Mouse (Mus musculus) neural tube, embryonic 13.5 days (tissue): ENCODE measurements around the gene Slc22a1. TPM values are rescaled to one million over a fixed set of nuclear protein-coding genes. Genes with fewer than 3 reads are reported as not detected.

Experiments used
- ATAC-seq: fragments of 200-750 bp; cut with Nextera tagmentation; 2 replicates; pipeline ENCODE4 v1.8.0; 2017; ENCODE audit warnings: low read depth, mild to moderate bottlenecking, moderate TSS enrichment, moderate library complexity
- H3K27ac ChIP-seq: fragments of 300-500 bp; sonication (generic); replicated peaks from 2 replicates; pipeline ENCODE4 v1.5.1; 2015; ENCODE audit warnings: moderate library complexity, mild to moderate bottlenecking, inconsistent platforms
- H3K27me3 ChIP-seq: fragments of 300-500 bp; sonication (generic); 2 replicates; pipeline ENCODE4 v1.6.1; 2015; ENCODE audit warnings: mild to moderate bottlenecking, inconsistent platforms
- H3K36me3 ChIP-seq: fragments of 300-500 bp; sonication (generic); 2 replicates; pipeline ENCODE4 v1.6.1; 2015; ENCODE audit warnings: mild to moderate bottlenecking, inconsistent platforms
- H3K4me1 ChIP-seq: fragments of 300-500 bp; sonication (generic); replicated peaks from 2 replicates; pipeline ENCODE4 v1.6.1; 2015; ENCODE audit warnings: inconsistent platforms
- H3K4me2 ChIP-seq: fragments of 300-500 bp; sonication (generic); 2 replicates; pipeline ENCODE4 v1.6.1; 2015; ENCODE audit warnings: inconsistent platforms, mild to moderate bottlenecking, moderate library complexity
- H3K4me3 ChIP-seq: fragments of 300-500 bp; sonication (generic); 2 replicates; pipeline ENCODE4 v1.5.1; 2015; ENCODE audit warnings: mild to moderate bottlenecking, inconsistent platforms
- H3K9ac ChIP-seq: fragments of 300-500 bp; sonication (generic); 2 replicates; pipeline ENCODE4 v1.6.1; 2015; ENCODE audit warnings: moderate library complexity, mild to moderate bottlenecking, inconsistent platforms
- H3K9me3 ChIP-seq: fragments of 300-500 bp; sonication (generic); 2 replicates; pipeline ENCODE4 v1.6.1; 2016; ENCODE audit warnings: inconsistent platforms
- WGBS: fragments of 180-500 bp; shearing (Covaris S2); methylation state at CpG from one replicate; pipeline ENCODE4 v1.1.7; 2015; 5-methylcytosine and 5-hydroxymethylcytosine counted together
- polyA plus RNA-seq: library from polyadenylated mRNA; unstranded; fragments of >200 nt; fragmentation: Nextera tagmentation; extraction: Ambion mirVana; gene quantifications from 2 replicates; pipeline ENCODE4 v1.2.1, GENCODE M21; 2015

The Slc22a1 gene
- polyA plus RNA-seq: not detected in 2 replicates

DNA sequence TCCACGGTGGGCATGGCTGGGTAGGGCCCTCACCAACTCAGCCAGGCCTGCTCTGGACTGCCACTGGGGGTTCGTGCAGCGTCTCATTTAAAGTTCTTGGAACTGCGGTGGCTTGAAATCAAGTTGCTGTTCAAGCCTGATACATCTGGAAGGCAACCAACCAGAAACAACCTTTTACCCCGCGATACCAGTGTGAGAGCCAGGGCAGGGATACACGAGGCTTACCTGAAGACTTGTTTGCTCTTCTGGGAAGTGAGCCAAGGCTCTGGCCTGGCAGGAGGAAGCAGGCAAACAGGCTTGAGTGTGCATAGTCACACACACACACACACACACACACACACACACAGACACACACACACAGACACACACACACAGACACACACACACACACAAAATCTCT lies at the start of gene Slc22a1:
TSS of gene Slc22a1 (minus strand) at position 184 of the 400 bp plus-strand sequence.
- H3K27me3 ChIP-seq: no peaks in the 10 kb centered on the region
- H3K4me1 ChIP-seq: no peaks in the 10 kb centered on the region
- H3K27ac ChIP-seq: no peak within 1 kb of the TSS
- no peak within 1 kb of the TSS for H3K4me3 ChIP-seq
- WGBS: 92% methylated on average over 7 of the region's 7 CpGs
- H3K9me3 ChIP-seq: peaks cover 5% of the 10 kb centered on the region; the same call in 1 of the 2 replicates
- ATAC-seq: no peak
- no peak within 1 kb of the TSS for H3K9ac ChIP-seq
- H3K4me2 ChIP-seq: no peak within 1 kb of the TSS
- H3K36me3 ChIP-seq: peaks cover 5% of the 10 kb centered on the region; the same call in 1 of the 2 replicates

- Histone ChIP-seq H3K4me2 (no peak overlapping the region), H3K4me1 (peaks cover 38% of the 10 kb centered on the region), H3K36me3 (peaks cover 44% of the 10 kb centered on the region), H3K27ac (peak overlapping the region; percentile 83), H3K27me3 (no peaks in the 10 kb centered on the region), H3K4me3 (no peak overlapping the region), H3K9ac (no peak overlapping the region), H3K9me3 (no peaks in the 10 kb centered on the region)
- 33% methylated on average over 6 of the region's 6 CpGs for WGBS
- ATAC-seq: peak; percentile 80
Measured at GRCm38 (mm10) chr17:12724767-12725744, 49.4 kb upstream of the Slc22a1 start.

- Histone ChIP-seq H3K27ac (peak overlapping the region; percentile 83), H3K36me3 (peaks cover 51% of the 10 kb centered on the region)
Measured at GRCm38 (mm10) chr17:12723986-12724766, 48.5 kb upstream of the Slc22a1 start.

DNA sequence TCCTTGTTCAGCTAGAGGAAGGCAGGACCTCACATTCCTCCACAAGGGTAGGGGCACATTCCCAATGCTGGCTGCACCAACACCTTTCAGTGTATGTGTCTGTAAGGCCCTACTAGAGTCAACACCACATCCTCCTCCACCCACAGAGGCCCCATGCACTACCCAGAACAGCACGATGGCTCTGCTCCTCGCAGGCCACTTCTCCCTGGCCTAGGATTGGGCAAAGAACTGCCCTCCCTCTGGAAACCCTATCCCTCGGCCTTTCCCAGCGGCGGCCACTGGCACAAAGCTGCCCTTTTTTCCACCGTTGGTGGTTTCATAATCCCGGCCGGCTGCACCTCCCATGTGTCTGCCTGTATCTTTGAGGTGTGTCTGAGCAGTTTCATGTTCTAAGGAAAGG lies 47.0 kb upstream of the Slc22a1 start:
- no peak for ATAC-seq
- H3K9ac ChIP-seq: no peak overlapping the region
- WGBS: 74% methylated on average over 8 of the region's 8 CpGs
- no peaks in the 10 kb centered on the region for H3K27me3 ChIP-seq
- no peak overlapping the region for H3K27ac ChIP-seq
- no peak overlapping the region for H3K4me2 ChIP-seq
- H3K4me1 ChIP-seq: peaks cover 38% of the 10 kb centered on the region
- H3K9me3 ChIP-seq: no peaks in the 10 kb centered on the region
- peaks cover 55% of the 10 kb centered on the region for H3K36me3 ChIP-seq
- no peak overlapping the region for H3K4me3 ChIP-seq

More at GRCm38 (mm10) chr17:12723986-12724766, 48.5 kb upstream of the Slc22a1 start:
- no peaks in the 10 kb centered on the region for H3K27me3 ChIP-seq
- WGBS: 75% methylated on average over 5 of the region's 5 CpGs
- H3K4me2 ChIP-seq: no peak overlapping the region
- no peak overlapping the region; the same call in 1 of the 2 replicates for H3K9ac ChIP-seq
- no peaks in the 10 kb centered on the region for H3K9me3 ChIP-seq
- H3K4me1 ChIP-seq: peaks cover 38% of the 10 kb centered on the region
- no peak for ATAC-seq
- no peak overlapping the region for H3K4me3 ChIP-seq

DNA sequence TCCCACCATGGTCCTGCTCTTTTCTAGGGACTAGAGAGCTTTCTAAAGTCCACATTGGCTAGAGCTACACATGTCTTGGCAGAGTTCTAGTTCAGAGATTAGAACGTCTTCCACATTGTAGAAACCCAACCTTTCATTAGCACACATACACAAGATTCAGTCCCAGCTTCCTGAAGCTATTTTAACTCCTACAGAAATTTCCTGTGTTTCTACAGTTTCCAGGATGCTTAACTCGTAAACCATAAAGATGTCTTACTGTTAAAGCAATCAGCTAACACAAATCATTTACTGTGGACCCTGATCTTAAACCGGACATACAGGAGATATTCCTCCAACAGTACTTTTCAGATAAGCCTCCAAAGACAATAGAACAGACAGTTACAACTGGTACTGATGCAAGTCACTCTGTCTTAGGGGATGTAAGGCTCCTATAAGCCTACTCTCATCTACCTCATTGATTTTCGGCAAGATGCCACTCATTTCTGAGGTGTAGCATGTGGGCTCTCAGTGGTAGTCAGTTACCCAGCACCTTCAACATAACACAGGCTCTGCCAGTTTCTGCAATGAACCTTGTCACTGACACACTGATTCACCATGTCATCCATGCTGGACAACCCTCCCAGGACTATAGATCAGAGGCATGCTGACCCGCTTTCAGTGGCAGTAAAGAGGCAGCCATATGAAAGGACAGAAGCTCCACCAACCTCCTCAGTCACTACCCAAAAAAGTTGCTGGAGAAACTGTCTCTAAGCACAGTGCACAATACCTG lies 45.7 kb upstream of the Slc22a1 start:
- H3K4me3 ChIP-seq: no peak overlapping the region
- WGBS: 88% methylated on average over 5 of the region's 5 CpGs
- no peak for ATAC-seq
- peaks cover 68% of the 10 kb centered on the region for H3K36me3 ChIP-seq
- no peaks in the 10 kb centered on the region for H3K27me3 ChIP-seq
- H3K4me1 ChIP-seq: peaks cover 33% of the 10 kb centered on the region
- no peak overlapping the region for H3K27ac ChIP-seq
- no peak overlapping the region for H3K4me2 ChIP-seq
- H3K9ac ChIP-seq: no peak overlapping the region
- no peaks in the 10 kb centered on the region for H3K9me3 ChIP-seq

DNA sequence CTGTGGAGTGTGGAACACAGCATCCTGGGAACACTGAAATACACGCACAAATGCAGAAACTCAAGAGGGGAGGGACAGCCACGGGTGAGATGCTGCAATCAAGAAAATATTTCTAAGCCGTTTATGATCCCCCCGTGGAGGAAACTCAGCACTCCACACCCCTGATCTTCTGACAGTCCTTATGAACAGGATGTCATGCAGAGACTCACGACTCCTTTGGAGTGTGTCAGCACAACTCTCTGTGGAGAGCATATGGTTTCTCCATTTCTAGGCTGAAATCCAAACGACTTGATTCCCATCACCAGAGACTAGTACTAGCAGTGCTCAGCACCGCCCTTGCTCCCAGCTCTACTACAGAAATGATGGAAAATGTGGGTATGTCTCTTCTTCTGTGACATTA lies 42.6 kb upstream of the Slc22a1 start:
- H3K4me1 ChIP-seq: 0 out of 2 replicates have a peak, but pooled peaks cover 3% of the 10 kb centered on the region
- no peak overlapping the region for H3K4me2 ChIP-seq
- no peaks in the 10 kb centered on the region for H3K9me3 ChIP-seq
- H3K9ac ChIP-seq: no peak overlapping the region
- H3K4me3 ChIP-seq: no peak overlapping the region
- 75% methylated on average over 7 of the region's 7 CpGs for WGBS
- no peaks in the 10 kb centered on the region for H3K27me3 ChIP-seq
- H3K36me3 ChIP-seq: peaks cover 90% of the 10 kb centered on the region
- no peak overlapping the region; the same call in 1 of the 2 replicates for H3K27ac ChIP-seq
- no peak for ATAC-seq

DNA sequence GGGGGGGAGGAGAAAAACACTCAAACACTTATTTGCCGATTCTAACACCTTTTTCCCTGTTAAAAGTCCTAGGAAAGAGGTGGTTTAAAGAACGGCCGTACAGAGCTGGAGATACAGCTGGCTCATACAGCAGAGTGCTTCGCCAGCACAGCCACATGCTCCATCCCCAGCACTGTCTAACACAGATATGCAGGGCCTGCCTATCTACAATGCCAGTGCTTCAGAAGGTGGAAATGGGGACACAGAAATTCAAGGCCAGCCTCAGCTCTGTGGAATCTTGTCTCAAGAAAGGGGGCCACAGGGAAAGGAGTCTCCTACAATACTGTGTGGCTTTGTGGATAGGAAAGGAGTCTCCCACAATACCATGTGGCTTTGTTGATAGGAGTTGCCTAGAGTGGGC lies 41.8 kb upstream of the Slc22a1 start:
- Histone ChIP-seq H3K9me3 (no peaks in the 10 kb centered on the region), H3K4me1 (no peaks in the 10 kb centered on the region), H3K9ac (no peak overlapping the region), H3K4me3 (no peak overlapping the region), H3K27ac (no peak overlapping the region), H3K36me3 (peaks cover 94% of the 10 kb centered on the region), H3K27me3 (no peaks in the 10 kb centered on the region), H3K4me2 (no peak overlapping the region)
- no peak for ATAC-seq
- 91% methylated on average over 4 of the region's 4 CpGs for WGBS

GRCm38 (mm10) chr17:12715032-12715431 lies 39.4 kb upstream of the Slc22a1 start:
- no peak overlapping the region for H3K4me2 ChIP-seq
- no peaks in the 10 kb centered on the region for H3K27me3 ChIP-seq
- H3K36me3 ChIP-seq: peaks cover 97% of the 10 kb centered on the region
- H3K9ac ChIP-seq: no peak overlapping the region
- no peak for ATAC-seq
- H3K27ac ChIP-seq: no peak overlapping the region
- 89% methylated on average over 1 of the region's 1 CpGs for WGBS
- no peak overlapping the region for H3K4me3 ChIP-seq
- H3K4me1 ChIP-seq: no peaks in the 10 kb centered on the region
- H3K9me3 ChIP-seq: no peaks in the 10 kb centered on the region

DNA sequence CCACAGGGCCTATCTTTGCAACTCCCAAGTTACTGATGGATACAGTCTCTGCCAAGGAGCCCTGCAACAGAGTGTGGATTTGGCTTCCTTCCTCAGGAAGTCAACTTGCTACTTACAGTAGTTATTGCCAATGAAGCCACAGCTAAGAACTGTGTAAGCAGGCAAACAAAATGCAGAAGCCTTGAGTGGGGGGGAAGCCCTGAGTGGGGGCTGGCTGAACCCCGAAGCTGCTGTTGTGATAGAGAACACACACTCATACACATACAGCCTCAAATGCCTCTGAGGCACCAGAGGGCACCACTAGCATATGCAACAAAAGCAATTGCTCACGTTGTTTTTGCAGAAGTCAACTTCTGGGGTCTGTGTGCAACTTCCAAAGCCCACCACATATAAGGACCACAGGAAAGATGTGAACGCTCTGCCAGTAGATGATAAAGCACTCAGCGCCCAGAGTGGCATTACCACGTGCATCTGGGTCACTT lies 38.5 kb upstream of the Slc22a1 start:
- Histone ChIP-seq H3K4me3 (no peak overlapping the region), H3K27me3 (no peaks in the 10 kb centered on the region), H3K4me1 (no peaks in the 10 kb centered on the region), H3K9ac (no peak overlapping the region), H3K9me3 (no peaks in the 10 kb centered on the region), H3K4me2 (no peak overlapping the region), H3K27ac (no peak overlapping the region), H3K36me3 (peaks cover 96% of the 10 kb centered on the region)
- ATAC-seq: no peak
- 87% methylated on average over 5 of the region's 5 CpGs for WGBS

DNA sequence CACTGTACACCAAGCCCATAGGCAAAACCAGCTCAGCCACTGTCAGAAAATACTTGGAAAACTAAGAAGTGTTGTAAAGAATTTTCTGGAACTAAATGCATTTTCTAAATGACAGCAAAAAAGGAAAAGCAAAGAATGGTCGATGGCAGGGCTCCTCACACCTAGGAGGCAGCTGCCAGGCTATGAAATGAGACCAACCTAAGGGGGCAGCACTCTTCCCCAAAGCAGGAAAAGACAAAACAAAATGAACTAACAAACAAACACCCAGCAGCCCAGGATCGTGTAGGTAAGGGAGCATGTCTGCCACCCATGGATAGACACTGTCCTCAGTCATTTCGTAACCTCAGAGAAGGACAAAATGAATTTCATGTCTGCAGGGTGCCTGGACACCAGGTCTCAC lies 37.4 kb upstream of the Slc22a1 start:
- H3K27ac ChIP-seq: no peak overlapping the region
- no peak overlapping the region for H3K4me2 ChIP-seq
- no peak overlapping the region for H3K9ac ChIP-seq
- H3K4me1 ChIP-seq: no peaks in the 10 kb centered on the region
- no peaks in the 10 kb centered on the region for H3K9me3 ChIP-seq
- peaks cover 95% of the 10 kb centered on the region for H3K36me3 ChIP-seq
- H3K27me3 ChIP-seq: no peaks in the 10 kb centered on the region
- no peak for ATAC-seq
- WGBS: 88% methylated on average over 3 of the region's 3 CpGs
- no peak overlapping the region for H3K4me3 ChIP-seq

DNA sequence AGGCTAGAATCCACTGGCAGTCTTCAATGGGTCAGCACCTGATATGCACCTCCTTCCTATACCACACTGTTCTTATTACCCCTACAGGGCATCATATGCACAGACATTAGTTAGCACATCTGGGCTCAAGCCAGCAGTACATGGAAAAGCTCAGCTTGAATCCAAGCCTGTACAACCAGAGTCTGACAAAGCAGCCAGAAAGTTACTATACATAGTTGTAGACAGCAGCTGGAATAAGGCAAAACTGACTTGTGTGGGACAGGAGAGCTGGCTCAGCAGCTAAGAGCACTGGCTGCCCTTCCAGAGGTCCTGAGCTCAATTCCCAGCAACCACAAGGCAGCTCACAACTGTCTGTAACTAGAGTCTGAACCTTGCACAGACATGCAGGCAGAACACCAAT lies 36.6 kb upstream of the Slc22a1 start:
- no peaks in the 10 kb centered on the region for H3K9me3 ChIP-seq

More for the DNA sequence above, 36.6 kb upstream of the Slc22a1 start:
- no peak overlapping the region for H3K27ac ChIP-seq
- no peaks in the 10 kb centered on the region for H3K27me3 ChIP-seq
- ATAC-seq: no peak
- H3K4me2 ChIP-seq: no peak overlapping the region
- H3K4me1 ChIP-seq: no peaks in the 10 kb centered on the region
- H3K36me3 ChIP-seq: peaks cover 91% of the 10 kb centered on the region
- no peak overlapping the region for H3K9ac ChIP-seq
- no peak overlapping the region for H3K4me3 ChIP-seq
